Mouse (Mus musculus): ENCODE results near the gene Gm14443.
"Not testable (repeated sequence)": the region's sequence is repeated elsewhere in the genome, so short reads cannot be mapped to it uniquely, and the experiment has no call there.

DNA sequence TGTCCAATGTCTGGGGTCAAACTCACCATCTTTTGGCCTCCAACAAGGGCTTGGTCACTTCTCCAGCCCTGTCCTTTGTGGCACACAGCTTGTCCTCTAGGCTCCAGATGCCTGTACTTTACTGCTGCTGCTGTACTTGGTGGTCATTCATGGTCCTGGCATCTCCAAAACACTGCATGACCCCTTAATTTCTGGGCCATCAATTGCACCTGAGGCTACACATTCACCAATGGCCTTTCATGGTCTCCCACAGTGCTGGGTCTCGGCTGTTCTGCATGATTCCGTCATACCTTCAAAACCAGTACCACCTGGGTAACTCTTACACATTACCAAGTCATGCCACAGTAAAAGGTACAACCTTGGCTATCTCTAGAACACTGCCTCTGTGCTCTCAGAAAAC is 8.8 kb downstream of the Gm14443 start:
- TF ChIP-seq EP300, CTCF (IDR thresholded peaks at IDR 0.05; ENCODE audit: low read depth): not testable (repeated sequence)

All from liver, embryonic 14.5 days (tissue).